Mouse (Mus musculus) spleen, adult 12 weeks (tissue): ENCODE measurements at regions not wholly inside any gene's neighbourhood (a gene's known extent, or its start where the extent isn't known, plus 50 kb on each side); places are given as distances from the start of the nearest gene placed in this dataset.

Experiments
- DNase-seq: peaks from one replicate; pipeline ENCODE4 v3.0.0; 2022; ENCODE audit warnings: low spot score

DNA sequence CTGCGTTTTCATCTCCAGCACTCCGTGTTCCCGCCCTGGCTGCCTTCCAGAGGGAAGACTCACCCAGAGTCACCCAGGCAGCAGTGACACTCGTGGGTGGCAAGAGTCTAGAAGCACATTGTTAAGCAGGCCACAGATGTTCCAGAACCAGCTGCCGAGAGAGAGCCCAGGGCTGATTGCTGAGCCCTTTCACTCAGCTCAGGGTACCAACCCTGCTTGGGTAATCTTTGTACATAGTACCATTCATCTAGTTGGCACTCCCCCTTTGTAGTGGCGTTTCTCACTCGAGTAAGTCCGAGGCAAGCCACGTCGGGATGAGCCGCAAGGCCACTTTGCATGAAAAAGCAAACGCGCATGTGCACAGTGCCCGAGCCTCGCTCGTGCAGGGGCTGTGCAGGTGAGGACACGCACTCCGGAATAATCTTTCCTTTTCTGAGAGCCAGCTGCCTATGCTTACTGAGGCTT, 156.9 kb downstream of the Zfp281 start:
- DNase-seq = no peak

- DNase-seq = no peak
Measured at GRCm38 (mm10) chr1:136782261-136782660, 157.6 kb downstream of the Zfp281 start.

DNA sequence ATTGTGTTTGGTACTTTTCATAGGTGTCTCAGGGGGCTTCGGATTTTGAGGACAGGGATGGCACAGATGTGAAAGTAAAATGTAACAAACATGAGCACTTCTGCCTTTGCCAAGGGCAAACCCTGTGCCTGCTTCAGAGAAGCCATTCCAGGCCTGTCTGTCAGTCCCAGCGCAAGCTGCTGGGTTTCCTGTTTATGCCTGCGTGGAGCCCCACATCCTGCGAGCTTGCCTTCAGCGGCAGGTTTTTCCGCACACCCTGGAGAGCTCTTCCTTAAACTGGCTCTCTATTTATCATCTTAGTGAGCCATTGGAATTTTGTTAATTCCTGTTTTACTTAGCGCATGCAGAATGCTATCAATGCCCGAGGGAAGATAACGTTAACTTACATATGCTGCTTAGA, 159.5 kb downstream of the Zfp281 start:
- DNase-seq = no peak

GRCm38 (mm10) chr1:136788979-136789513, 164.3 kb downstream of the Zfp281 start:
- no peak for DNase-seq

GRCm38 (mm10) chr1:136791641-136792040, 166.9 kb downstream of the Zfp281 start:
- no peak for DNase-seq
